Mouse (Mus musculus) intestine, embryonic 15.5 days (tissue): Measurements from ENCODE around the gene Dydc1. TPM values are rescaled to one million over a fixed set of nuclear protein-coding genes. Genes with fewer than 3 reads are reported as not detected.

Experiments used
- ATAC-seq: fragments of 200-750 bp; cut with Nextera tagmentation; 2 replicates; pipeline ENCODE4 v1.8.0; 2017; ENCODE audit warnings: moderate TSS enrichment, moderate library complexity
- H3K27ac ChIP-seq: fragments of 300-500 bp; sonication (generic); 2 replicates; pipeline ENCODE4 v1.5.1; 2015; ENCODE audit warnings: mild to moderate bottlenecking, inconsistent platforms
- H3K27me3 ChIP-seq: fragments of 300-500 bp; sonication (generic); replicated peaks from 2 replicates; pipeline ENCODE4 v1.6.1; 2015; ENCODE audit warnings: inconsistent platforms
- H3K36me3 ChIP-seq: fragments of 300-500 bp; sonication (generic); 2 replicates; pipeline ENCODE4 v1.6.1; 2015; ENCODE audit warnings: inconsistent platforms
- H3K4me1 ChIP-seq: fragments of 300-500 bp; sonication (generic); replicated peaks from 2 replicates; pipeline ENCODE4 v1.6.1; 2015; ENCODE audit warnings: inconsistent platforms
- H3K4me2 ChIP-seq: fragments of 300-500 bp; sonication (generic); replicated peaks from 2 replicates; pipeline ENCODE4 v1.6.1; 2015; ENCODE audit warnings: mild to moderate bottlenecking, inconsistent platforms
- H3K4me3 ChIP-seq: fragments of 300-500 bp; sonication (generic); replicated peaks from 2 replicates; pipeline ENCODE4 v1.5.1; 2015; ENCODE audit warnings: inconsistent platforms
- H3K9ac ChIP-seq: fragments of 300-500 bp; sonication (generic); 2 replicates; pipeline ENCODE4 v1.6.1; 2015; ENCODE audit warnings: inconsistent platforms
- H3K9me3 ChIP-seq: fragments of 300-500 bp; sonication (generic); 2 replicates; pipeline ENCODE4 v1.6.1; 2016; ENCODE audit warnings: inconsistent platforms
- WGBS: fragments of 180-500 bp; shearing (Covaris S2); methylation state at CpG from one replicate; pipeline ENCODE4 v1.1.7; 2015; 5-methylcytosine and 5-hydroxymethylcytosine counted together
- polyA plus RNA-seq: library from polyadenylated mRNA; unstranded; fragments of >200 nt; fragmentation: Nextera tagmentation; extraction: Ambion mirVana; gene quantifications from 2 replicates; pipeline ENCODE4 v1.2.1, GENCODE M21; 2015

Dydc1 gene
- polyA plus RNA-seq, 1 experiment from 2014 or later: not detected

DNA sequence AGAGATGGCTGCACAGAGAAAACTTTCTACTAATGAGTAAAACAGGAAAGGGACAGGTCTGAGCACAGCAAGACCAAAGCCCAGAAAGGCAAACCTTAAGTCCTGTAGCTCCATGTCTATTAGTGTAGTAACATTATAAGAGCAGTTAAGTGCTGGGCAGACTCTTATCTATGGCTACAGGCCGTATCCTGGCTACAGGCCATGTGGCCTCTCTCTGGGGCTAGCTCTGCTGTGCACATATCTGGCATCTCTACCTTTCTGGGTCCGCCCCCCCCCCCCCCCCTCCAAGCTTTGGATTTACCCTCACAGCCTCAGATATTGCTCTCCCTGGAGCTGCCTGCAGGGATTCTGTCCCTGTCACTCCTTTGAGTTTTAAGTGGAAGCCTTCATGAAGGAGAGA, 7.5 kb upstream of the Dydc1 start:
- Histone ChIP-seq H3K27ac (no peak overlapping the region), H3K27me3 (no peaks in the 10 kb centered on the region), H3K4me2 (no peak overlapping the region), H3K36me3 (no peaks in the 10 kb centered on the region), H3K4me1 (no peaks in the 10 kb centered on the region), H3K9me3 (no peaks in the 10 kb centered on the region), H3K9ac (no peak overlapping the region), H3K4me3 (no peak overlapping the region)
- ATAC-seq: 0 out of 2 replicates have a peak, but pooled peaks have one; percentile 12
- WGBS: 43% methylated on average over 2 of the region's 2 CpGs

DNA sequence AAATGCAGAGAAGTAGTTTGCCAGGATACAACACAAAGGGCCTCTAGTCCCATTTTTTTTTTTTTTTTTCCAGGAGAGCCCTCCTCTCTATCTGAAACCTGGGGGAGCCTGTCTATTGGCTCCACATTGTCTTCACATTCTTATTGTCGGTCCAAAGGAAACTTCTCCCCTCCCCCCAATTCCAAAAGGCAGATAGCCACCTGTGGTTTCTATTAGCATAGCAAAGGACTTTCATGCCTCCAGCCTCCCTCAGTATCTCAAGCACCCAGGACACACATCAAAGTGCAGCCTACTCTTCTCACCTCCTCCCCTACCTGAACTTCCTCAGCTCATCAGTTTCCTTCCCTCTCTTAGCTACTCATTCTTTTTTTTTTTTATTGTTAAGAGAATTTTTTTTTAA, 6.3 kb upstream of the Dydc1 start:
- Histone ChIP-seq H3K4me3 (no peak overlapping the region), H3K36me3 (no peaks in the 10 kb centered on the region), H3K9me3 (no peaks in the 10 kb centered on the region), H3K4me1 (no peaks in the 10 kb centered on the region), H3K27ac (no peak overlapping the region), H3K4me2 (no peak overlapping the region), H3K9ac (no peak overlapping the region), H3K27me3 (no peaks in the 10 kb centered on the region)
- WGBS: 12% methylated on average over 1 of the region's 1 CpGs
- ATAC-seq: no peak

DNA sequence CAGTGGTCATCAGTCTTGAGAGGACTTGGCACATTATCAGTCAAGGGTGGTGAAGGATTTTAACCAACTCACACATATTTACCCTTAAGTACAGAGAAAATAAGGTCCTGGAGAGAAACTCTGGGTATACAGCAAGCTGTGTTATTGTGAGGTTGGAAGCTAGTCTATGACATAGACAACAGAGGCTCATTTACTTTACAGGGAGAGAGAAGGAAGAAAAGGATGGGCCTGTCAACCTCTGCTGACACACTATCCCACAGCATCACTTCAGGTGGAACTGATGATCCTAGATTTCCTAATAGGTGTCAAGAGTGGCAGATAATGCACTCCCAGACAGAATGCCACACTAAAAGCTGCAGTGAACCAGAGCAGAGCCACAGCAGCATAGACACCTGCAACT, 3.6 kb upstream of the Dydc1 start, which contains the start of gene Dydc2:
TSS of gene Dydc2 (minus strand) at position 101 of the 400 bp plus-strand sequence.
- Histone ChIP-seq H3K27ac (no peak within 1 kb of the TSS), H3K36me3 (no peaks in the 10 kb centered on the region), H3K4me2 (no peak within 1 kb of the TSS), H3K4me1 (no peaks in the 10 kb centered on the region), H3K9me3 (no peaks in the 10 kb centered on the region), H3K27me3 (no peaks in the 10 kb centered on the region), H3K4me3 (no peak within 1 kb of the TSS), H3K9ac (no peak within 1 kb of the TSS)
- no peak for ATAC-seq

DNA sequence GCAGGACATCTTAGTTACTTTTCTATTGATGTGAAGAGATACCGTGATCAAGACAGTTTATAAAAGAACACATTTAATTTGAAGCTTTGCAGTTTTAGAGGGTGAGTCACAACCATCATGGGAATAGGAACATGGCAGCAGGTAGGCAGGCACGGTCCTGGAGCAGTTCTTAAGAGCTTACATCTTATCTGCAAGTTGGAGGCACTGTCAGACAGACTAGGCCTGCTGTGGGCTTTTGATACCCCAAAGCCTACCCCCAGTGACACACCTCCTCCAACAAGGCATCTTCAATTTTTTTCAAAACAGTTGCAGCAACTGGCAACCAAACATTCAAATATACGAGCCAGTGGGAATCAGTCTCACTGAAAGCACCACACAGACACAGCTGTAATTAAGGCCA, 2.4 kb upstream of the Dydc1 start:
- Histone ChIP-seq H3K27ac (no peak overlapping the region), H3K9me3 (no peaks in the 10 kb centered on the region), H3K27me3 (no peaks in the 10 kb centered on the region), H3K4me3 (no peak overlapping the region), H3K4me1 (no peaks in the 10 kb centered on the region), H3K9ac (no peak overlapping the region), H3K36me3 (no peaks in the 10 kb centered on the region), H3K4me2 (no peak overlapping the region)
- 78% methylated on average over 3 of the region's 3 CpGs for WGBS
- ATAC-seq: no peak

DNA sequence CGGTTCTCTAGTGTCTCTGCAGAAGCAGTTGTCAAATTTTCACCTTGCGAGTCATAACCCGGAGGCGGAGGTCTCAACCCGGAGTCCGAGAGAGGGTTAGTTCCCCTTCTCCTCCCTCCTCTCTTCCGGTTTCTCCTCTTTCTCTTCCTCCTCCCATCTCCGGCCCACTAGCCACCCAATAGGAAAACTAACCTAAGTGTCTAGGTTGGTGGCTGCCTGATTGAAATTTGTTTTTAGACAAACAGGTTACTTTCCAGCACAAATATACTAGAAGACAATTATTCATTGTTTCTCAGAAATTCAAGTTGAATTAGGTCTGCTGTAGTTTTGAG, 199 bp downstream of the Dydc1 start:
- WGBS: 3% methylated on average over 8 of the region's 8 CpGs
- Histone ChIP-seq H3K9ac (no peak overlapping the region), H3K27ac (no peak overlapping the region), H3K9me3 (no peaks in the 10 kb centered on the region), H3K4me3 (peak overlapping the region; percentile 29), H3K36me3 (no peaks in the 10 kb centered on the region), H3K27me3 (no peaks in the 10 kb centered on the region), H3K4me1 (no peaks in the 10 kb centered on the region), H3K4me2 (peak overlapping the region; percentile 75)
- no peak; the same call in 1 of the 2 replicates for ATAC-seq

DNA sequence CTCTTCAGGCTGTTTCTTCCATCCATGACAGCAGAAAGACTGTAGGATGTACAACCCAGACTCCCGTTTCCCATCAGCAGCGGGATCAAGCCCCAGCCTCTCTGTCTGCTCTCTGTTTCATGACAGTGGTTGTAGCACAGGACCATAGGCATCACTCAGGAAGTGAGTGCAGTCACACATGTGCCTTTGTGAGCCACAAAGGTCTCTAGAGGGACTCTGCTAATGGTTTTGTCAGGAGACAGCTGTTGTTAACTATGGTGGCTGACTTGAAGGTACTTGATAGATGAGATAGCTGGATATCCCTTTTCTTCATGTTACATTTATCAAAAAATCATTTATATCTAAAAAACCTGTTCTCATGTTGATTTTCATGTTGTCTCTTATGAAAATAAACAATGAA, 9.7 kb downstream of the Dydc1 start:
- Histone ChIP-seq H3K27ac (no peak overlapping the region), H3K9ac (no peak overlapping the region), H3K9me3 (no peaks in the 10 kb centered on the region), H3K36me3 (no peaks in the 10 kb centered on the region), H3K4me1 (no peaks in the 10 kb centered on the region), H3K4me2 (no peak overlapping the region), H3K27me3 (no peaks in the 10 kb centered on the region), H3K4me3 (no peak overlapping the region)
- ATAC-seq: no peak
- WGBS: 90% methylated on average over 2 of the region's 2 CpGs

DNA sequence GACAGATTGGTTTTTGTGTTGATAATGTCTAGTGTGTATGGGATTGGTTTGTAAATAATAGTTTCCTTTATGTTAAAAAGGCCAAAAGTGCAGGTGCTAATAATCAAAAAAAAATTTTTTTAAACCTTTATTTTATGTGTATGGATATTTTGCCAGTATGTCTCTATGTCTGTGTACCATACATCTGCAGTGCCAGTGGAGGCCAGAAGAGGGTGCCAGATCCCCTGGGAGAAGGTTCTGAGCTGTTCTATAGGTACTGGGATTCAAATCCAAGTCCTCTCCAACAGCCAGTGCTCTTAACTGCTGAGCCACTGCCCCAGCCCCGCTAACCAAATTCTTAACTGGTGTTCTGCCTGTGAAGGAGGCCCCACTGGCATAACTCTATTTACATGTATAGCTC, 14.8 kb downstream of the Dydc1 start:
- no peak overlapping the region for H3K9ac ChIP-seq
- 92% methylated on average over 1 of the region's 1 CpGs for WGBS
- H3K4me2 ChIP-seq: no peak overlapping the region
- no peak overlapping the region for H3K27ac ChIP-seq
- H3K9me3 ChIP-seq: no peaks in the 10 kb centered on the region
- no peak for ATAC-seq
- H3K4me3 ChIP-seq: no peak overlapping the region
- H3K27me3 ChIP-seq: no peaks in the 10 kb centered on the region
- H3K36me3 ChIP-seq: no peaks in the 10 kb centered on the region
- no peaks in the 10 kb centered on the region for H3K4me1 ChIP-seq

DNA sequence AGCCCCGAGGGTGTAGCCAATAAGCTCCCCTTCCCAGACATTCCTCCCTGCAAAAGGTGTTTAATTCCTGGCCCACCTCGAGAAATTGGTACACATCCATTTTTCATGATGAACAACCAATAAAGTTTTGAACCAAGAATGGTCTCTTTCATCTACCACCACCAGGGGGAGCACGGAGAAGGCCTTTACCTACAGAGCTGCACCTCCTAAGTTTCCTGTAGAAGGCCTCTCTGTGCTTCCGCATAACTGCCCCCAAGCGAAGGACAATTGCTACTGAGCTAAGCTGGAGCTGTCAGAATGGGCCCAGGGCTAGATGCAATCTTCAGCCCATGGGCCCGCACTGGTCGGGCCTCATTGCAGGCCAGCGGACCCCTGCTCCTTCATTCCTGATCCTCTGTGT, 18.1 kb downstream of the Dydc1 start:
- H3K4me2 ChIP-seq: no peak overlapping the region
- H3K36me3 ChIP-seq: no peaks in the 10 kb centered on the region
- H3K27me3 ChIP-seq: no peaks in the 10 kb centered on the region
- H3K9ac ChIP-seq: no peak overlapping the region
- no peaks in the 10 kb centered on the region for H3K9me3 ChIP-seq
- H3K4me1 ChIP-seq: no peaks in the 10 kb centered on the region
- H3K4me3 ChIP-seq: no peak overlapping the region
- H3K27ac ChIP-seq: no peak overlapping the region
- WGBS: 52% methylated on average over 8 of the region's 8 CpGs
- no peak for ATAC-seq

DNA sequence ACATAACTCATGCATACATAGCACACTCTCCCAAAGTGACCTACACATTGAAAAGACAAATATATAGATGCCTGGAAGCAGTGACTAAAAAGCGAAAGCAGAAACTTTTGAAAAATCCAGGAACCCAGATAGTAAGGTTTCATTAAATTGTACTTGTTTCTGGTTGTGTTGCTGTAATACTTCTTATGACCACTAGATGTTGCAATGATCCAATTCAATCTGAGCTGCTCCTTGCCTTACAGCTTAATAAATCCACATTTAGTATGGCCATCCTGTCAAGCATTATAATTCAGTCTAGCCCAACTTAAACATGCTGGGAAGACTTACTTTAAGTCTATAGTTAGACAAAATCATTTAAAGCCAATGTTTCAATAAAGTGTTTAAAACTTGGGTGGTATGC, 21.4 kb downstream of the Dydc1 start:
- Histone ChIP-seq H3K9me3 (no peaks in the 10 kb centered on the region), H3K4me3 (no peak overlapping the region), H3K27ac (no peak overlapping the region), H3K4me1 (no peaks in the 10 kb centered on the region), H3K4me2 (no peak overlapping the region), H3K36me3 (no peaks in the 10 kb centered on the region), H3K9ac (no peak overlapping the region), H3K27me3 (no peaks in the 10 kb centered on the region)
- WGBS: 63% methylated on average over 1 of the region's 1 CpGs
- ATAC-seq: no peak

DNA sequence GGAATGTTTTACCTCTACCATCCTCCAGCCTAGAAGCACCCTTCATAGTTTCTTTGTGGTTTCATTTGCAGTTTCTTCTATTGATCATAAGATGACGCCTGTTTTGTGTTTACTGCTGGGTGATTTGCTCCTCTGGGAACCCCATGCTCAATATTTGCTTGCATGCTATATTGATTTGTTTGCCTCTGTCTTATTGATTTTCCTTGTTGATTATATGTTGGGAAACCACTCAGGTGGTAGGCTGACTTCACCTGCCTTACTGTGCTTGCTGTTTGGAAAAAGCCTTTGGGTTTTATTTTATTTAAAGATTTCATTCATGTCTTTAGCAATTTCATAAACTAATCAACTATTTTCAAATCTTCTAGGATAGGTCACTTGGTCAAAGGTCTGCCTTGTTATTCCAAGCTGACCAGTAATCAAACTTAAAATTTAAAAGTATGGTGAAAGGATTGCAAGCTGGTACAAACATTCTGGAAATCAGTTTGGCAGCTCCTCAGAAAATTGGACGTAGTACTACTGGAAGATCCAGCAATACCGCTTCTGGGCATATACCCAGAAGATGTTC, 23.7 kb downstream of the Dydc1 start:
- no peak for ATAC-seq
- H3K9me3 ChIP-seq: no peaks in the 10 kb centered on the region
- no peak overlapping the region for H3K4me2 ChIP-seq
- 78% methylated on average over 3 of the region's 3 CpGs for WGBS
- no peak overlapping the region for H3K4me3 ChIP-seq
- no peaks in the 10 kb centered on the region for H3K36me3 ChIP-seq
- H3K27ac ChIP-seq: no peak overlapping the region
- H3K9ac ChIP-seq: no peak overlapping the region
- no peaks in the 10 kb centered on the region for H3K4me1 ChIP-seq
- H3K27me3 ChIP-seq: no peaks in the 10 kb centered on the region

DNA sequence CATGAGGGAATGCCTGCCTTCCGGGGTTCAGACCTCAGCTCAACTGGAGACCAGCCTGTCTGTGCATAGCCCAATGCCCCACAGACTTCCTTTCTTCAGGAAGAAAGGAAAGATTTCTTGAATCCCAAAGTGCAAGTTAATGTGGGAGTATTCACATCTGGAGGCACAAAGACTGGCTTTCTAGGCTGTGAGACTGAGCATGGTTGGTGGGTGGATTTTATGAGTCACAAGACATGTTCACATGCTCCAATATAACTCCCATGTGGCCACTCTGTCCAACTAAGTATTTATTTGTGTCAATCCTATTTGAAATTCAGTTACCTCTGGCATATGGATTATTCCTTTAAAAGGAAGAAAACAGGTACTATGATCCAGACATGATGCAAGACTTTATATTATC, 26.0 kb downstream of the Dydc1 start:
- ATAC-seq: no peak
- Histone ChIP-seq H3K9me3 (no peaks in the 10 kb centered on the region), H3K9ac (no peak overlapping the region), H3K4me3 (no peak overlapping the region), H3K27ac (no peak overlapping the region), H3K4me2 (no peak overlapping the region), H3K4me1 (no peaks in the 10 kb centered on the region), H3K36me3 (no peaks in the 10 kb centered on the region), H3K27me3 (no peaks in the 10 kb centered on the region)
- 78% methylated on average over 1 of the region's 1 CpGs for WGBS

DNA sequence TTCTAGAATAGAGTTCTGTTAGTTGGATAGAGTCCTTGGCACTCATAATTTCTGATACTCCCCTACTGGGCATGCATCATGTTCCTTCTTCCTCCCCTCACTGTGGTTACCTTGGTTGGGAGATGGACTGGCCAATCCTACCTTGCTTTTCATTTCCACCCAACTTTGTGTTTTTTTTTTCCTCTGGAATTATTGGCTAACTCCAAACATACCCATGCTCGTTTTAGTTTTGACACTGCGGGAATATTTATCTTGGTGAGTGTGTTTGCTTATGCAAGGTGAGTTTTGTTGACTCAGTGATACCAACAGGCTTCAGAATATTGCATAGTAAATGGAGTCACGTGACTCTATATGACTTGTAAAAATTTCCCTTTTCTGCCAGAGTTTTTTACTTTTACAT, 28.0 kb downstream of the Dydc1 start:
- Histone ChIP-seq H3K4me1 (no peaks in the 10 kb centered on the region), H3K27ac (no peak overlapping the region), H3K27me3 (no peaks in the 10 kb centered on the region), H3K9me3 (no peaks in the 10 kb centered on the region), H3K9ac (no peak overlapping the region), H3K4me2 (no peak overlapping the region), H3K4me3 (no peak overlapping the region), H3K36me3 (no peaks in the 10 kb centered on the region)
- 57% methylated on average over 3 of the region's 3 CpGs for WGBS
- ATAC-seq: no peak

DNA sequence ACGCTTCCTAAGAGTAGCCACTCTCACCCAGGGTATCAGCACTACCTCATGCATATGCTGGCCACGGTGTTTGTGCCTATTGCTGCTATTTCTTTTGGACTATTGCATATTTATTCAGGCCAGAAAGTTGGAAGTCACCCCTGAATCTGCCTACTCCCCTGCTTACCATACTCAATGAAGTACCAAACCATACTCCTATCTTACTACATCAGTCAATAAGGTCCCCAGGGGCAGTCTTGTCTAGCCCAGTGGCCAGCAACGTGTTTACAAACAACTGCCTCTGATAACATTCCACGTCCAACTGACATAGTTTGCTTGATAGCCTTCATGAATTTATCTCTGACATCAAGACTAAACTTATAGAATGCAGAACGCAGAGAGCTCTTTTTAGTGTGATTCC, 28.5 kb downstream of the Dydc1 start:
- H3K4me2 ChIP-seq: no peak overlapping the region
- no peaks in the 10 kb centered on the region for H3K9me3 ChIP-seq
- H3K36me3 ChIP-seq: no peaks in the 10 kb centered on the region
- no peaks in the 10 kb centered on the region for H3K27me3 ChIP-seq
- H3K27ac ChIP-seq: no peak overlapping the region
- H3K4me1 ChIP-seq: no peaks in the 10 kb centered on the region
- no peak for ATAC-seq
- 76% methylated on average over 5 of the region's 5 CpGs for WGBS
- H3K9ac ChIP-seq: no peak overlapping the region
- no peak overlapping the region for H3K4me3 ChIP-seq

DNA sequence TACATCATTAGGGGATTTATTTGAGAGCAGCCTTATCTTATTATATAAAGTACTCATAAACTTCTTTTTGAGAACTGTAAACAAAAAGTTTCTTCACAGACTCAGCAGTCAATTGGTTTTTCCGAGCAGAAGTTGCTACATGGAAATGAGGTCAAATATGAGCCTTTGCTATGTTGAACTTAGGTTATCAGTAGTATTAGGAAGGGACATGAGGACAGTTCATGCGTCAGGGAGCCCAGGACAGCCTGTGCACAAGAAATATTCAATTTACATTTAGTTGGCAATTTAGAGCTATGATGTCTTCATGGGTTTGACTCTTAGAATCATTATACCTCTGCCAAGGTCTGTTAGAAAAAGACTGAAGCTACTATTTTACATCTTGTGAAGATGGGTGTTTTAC, 29.6 kb downstream of the Dydc1 start:
- no peak overlapping the region for H3K4me3 ChIP-seq
- no peaks in the 10 kb centered on the region for H3K4me1 ChIP-seq
- H3K36me3 ChIP-seq: no peaks in the 10 kb centered on the region
- no peak for ATAC-seq
- no peak overlapping the region for H3K4me2 ChIP-seq
- no peak overlapping the region for H3K9ac ChIP-seq
- H3K9me3 ChIP-seq: no peaks in the 10 kb centered on the region
- 62% methylated on average over 2 of the region's 2 CpGs for WGBS
- H3K27me3 ChIP-seq: no peaks in the 10 kb centered on the region
- H3K27ac ChIP-seq: no peak overlapping the region
